Comparison of ENCODE assay signal across 19 mouse cellular contexts in the genomic region with DNA sequence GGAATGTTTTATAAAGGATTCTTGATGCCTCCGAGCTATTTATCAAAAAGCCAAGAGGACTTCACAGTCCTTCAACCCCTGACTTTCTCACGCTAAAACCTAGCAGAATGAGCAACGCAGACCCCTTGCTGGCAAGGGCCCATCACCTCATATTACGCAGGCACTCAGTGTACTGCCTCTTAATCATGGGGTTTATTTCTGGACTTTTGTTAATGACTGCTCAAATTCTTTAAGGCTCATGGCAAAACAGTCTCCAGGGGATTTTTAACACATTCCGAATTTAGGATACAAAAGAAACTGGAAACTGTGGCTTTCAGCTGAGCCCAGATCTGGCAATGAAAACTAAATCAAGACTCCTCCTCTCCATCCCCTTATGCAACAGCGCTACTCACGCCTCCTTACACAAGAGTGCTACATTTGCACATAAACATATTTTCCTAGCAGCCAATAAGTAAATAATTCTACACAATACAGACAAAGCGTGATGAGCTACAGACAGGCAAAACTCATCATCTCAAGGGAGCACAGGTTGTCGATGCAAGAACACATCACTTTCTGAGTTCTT.
A peak's percentile ranks its signal among the peaks of the same experiment; 100 is the strongest.
DNase-seq lines count a peak whose midpoint lies in the region; ATAC-seq and TF ChIP-seq lines count a peak whose summit lies in the region.
"Had no signal": no experiment of that assay in that cellular context is flagged by ENCODE, and none has a peak within 500 bp of the region (broad histone marks: within the 10 kb centered on the region; RNA-seq: fewer than 3 reads in every experiment).

No protein-coding gene starts in this region.

- no peak overlapping the region for H3K9ac ChIP-seq in kidney, postnatal 0 days (ENCODE audit: low read depth, low read length)
- H3K9ac ChIP-seq in lung, postnatal 0 days (replicated peaks; ENCODE audit: low read depth), result no peak overlapping the region
- H3K9ac ChIP-seq in forebrain, embryonic 11.5 days (ENCODE audit: low read length), result no peak overlapping the region
- H3K9ac ChIP-seq: embryonic facial prominence, embryonic 15.5 days; forebrain, embryonic 13.5 days; forebrain, postnatal 0 days; heart, embryonic 13.5 days; hindbrain, embryonic 15.5 days had no signal

- H3K27ac ChIP-seq in kidney, postnatal 0 days, result no peak overlapping the region
- H3K27ac ChIP-seq in lung, postnatal 0 days (ENCODE audit: low read length), result no peak overlapping the region
- no peak overlapping the region for H3K27ac ChIP-seq in forebrain, embryonic 11.5 days (ENCODE audit: low read depth, low read length)
- H3K27ac ChIP-seq: embryonic facial prominence, embryonic 15.5 days; forebrain, embryonic 13.5 days; heart, embryonic 13.5 days; hindbrain, embryonic 15.5 days had no signal

- H3K4me2 ChIP-seq in kidney, postnatal 0 days (ENCODE audit: low read length), result no peak overlapping the region
- no peak overlapping the region for H3K4me2 ChIP-seq in lung, postnatal 0 days (replicated peaks; ENCODE audit: low read depth, low read length)
- H3K4me2 ChIP-seq in forebrain, embryonic 11.5 days (ENCODE audit: low read depth, low read length, severe bottlenecking), result no peak overlapping the region
- H3K4me2 ChIP-seq: embryonic facial prominence, embryonic 15.5 days; forebrain, embryonic 13.5 days; heart, embryonic 13.5 days; hindbrain, embryonic 15.5 days had no signal

- TF ChIP-seq CTCF in kidney, postnatal 0 days (IDR thresholded peaks at IDR 0.05; ENCODE audit: low read depth), result no peak
- TF ChIP-seq CTCF in lung, postnatal 0 days (IDR thresholded peaks at IDR 0.05), result no peak
- no peak for TF ChIP-seq CTCF in brain, embryonic 14.5 days (IDR thresholded peaks at IDR 0.05; ENCODE audit: borderline replicate concordance, extremely low read depth, insufficient read depth, insufficient read length)

- no peak overlapping the region for H3K4me3 ChIP-seq in kidney, postnatal 0 days (replicated peaks; ENCODE audit: low read depth, low read length)
- no peak overlapping the region for H3K4me3 ChIP-seq in lung, postnatal 0 days (ENCODE audit: low read depth, low read length)
- H3K4me3 ChIP-seq in forebrain, embryonic 11.5 days (ENCODE audit: low read depth, low read length), result no peak overlapping the region
- H3K4me3 ChIP-seq: embryonic facial prominence, embryonic 15.5 days; forebrain, embryonic 13.5 days; heart, embryonic 13.5 days; hindbrain, embryonic 15.5 days had no signal

- no peak for ATAC-seq in kidney, postnatal 0 days (replicated peaks; ENCODE audit: low FRiP score, low read depth)
- no peak for ATAC-seq in lung, postnatal 0 days
- ATAC-seq in forebrain, embryonic 11.5 days (replicated peaks; ENCODE audit: low FRiP score), result no peak
- ATAC-seq in erythroblast, adult 5-6 weeks (replicated peaks; ENCODE audit: low FRiP score, poor library complexity, severe bottlenecking), result no peak
- ATAC-seq: forebrain, embryonic 13.5 days; forebrain, postnatal 0 days; intestine, embryonic 16.5 days had no signal

- no peak for TF ChIP-seq EP300 in lung, postnatal 0 days (IDR thresholded peaks at IDR 0.05)

- H3K27me3 ChIP-seq in kidney, postnatal 0 days (ENCODE audit: insufficient read depth, low read length), result no peaks in the 10 kb centered on the region
- no peaks in the 10 kb centered on the region for H3K27me3 ChIP-seq in lung, postnatal 0 days (replicated peaks; ENCODE audit: insufficient read depth, low read length)
- no peaks in the 10 kb centered on the region for H3K27me3 ChIP-seq in forebrain, embryonic 11.5 days (ENCODE audit: control insufficient read depth, insufficient read depth, low read length)
- H3K27me3 ChIP-seq: embryonic facial prominence, embryonic 15.5 days; forebrain, embryonic 13.5 days; heart, embryonic 13.5 days; hindbrain, embryonic 15.5 days had no signal

- H3K9me3 ChIP-seq in kidney, postnatal 0 days (replicated peaks; ENCODE audit: low read length), result no peaks in the 10 kb centered on the region
- H3K9me3 ChIP-seq in lung, postnatal 0 days (ENCODE audit: low read length), result no peaks in the 10 kb centered on the region
- no peaks in the 10 kb centered on the region for H3K9me3 ChIP-seq in forebrain, embryonic 11.5 days (ENCODE audit: control insufficient read depth, low read length)
- H3K9me3 ChIP-seq: embryonic facial prominence, embryonic 15.5 days; forebrain, embryonic 13.5 days; heart, embryonic 13.5 days; hindbrain, embryonic 15.5 days had no signal

- no peaks in the 10 kb centered on the region for H3K4me1 ChIP-seq in kidney, postnatal 0 days (replicated peaks; ENCODE audit: insufficient read depth, low read length)
- H3K4me1 ChIP-seq in lung, postnatal 0 days (ENCODE audit: insufficient read depth, low read depth, low read length), result no peaks in the 10 kb centered on the region
- H3K4me1 ChIP-seq in forebrain, embryonic 11.5 days (replicated peaks; ENCODE audit: control insufficient read depth, insufficient read depth, low read length), result no peaks in the 10 kb centered on the region
- H3K4me1 ChIP-seq: forebrain, embryonic 13.5 days; hindbrain, embryonic 15.5 days had no signal

- peak; percentile 14 for DNase-seq in kidney, postnatal 0 days (ENCODE audit: low spot score)
- no peak for DNase-seq in kidney, postnatal 36 days
- peak; percentile 73 for DNase-seq in lung, postnatal 0 days (ENCODE audit: low spot score)
- DNase-seq in lung, adult 18-20 months, result no peak
- peak; percentile 37 for DNase-seq in brain, embryonic 14.5 days (ENCODE audit: low read depth)
- DNase-seq in forebrain, embryonic 11.5 days (ENCODE audit: low spot score), result no peak
- DNase-seq: adrenal gland, postnatal 10 days; cerebellum, adult 18-20 months; cerebellum, adult 9-11 months; cerebellum, postnatal 36 days; forebrain, postnatal 0 days; gastrocnemius, postnatal 14 days; heart, postnatal 36 days had no signal

- TF ChIP-seq POLR2A in brain, embryonic 14.5 days (IDR thresholded peaks at IDR 0.05; ENCODE audit: borderline replicate concordance, extremely low read depth, insufficient read depth, insufficient read length, poor library complexity, severe bottlenecking), result no peak

- no peaks in the 10 kb centered on the region for H3K36me3 ChIP-seq in kidney, postnatal 0 days (ENCODE audit: insufficient read depth, low read length)
- no peaks in the 10 kb centered on the region for H3K36me3 ChIP-seq in lung, postnatal 0 days (ENCODE audit: insufficient read depth, low read length)
- H3K36me3 ChIP-seq in forebrain, embryonic 11.5 days (ENCODE audit: control insufficient read depth, insufficient read depth, low read length), result no peaks in the 10 kb centered on the region
- H3K36me3 ChIP-seq: embryonic facial prominence, embryonic 15.5 days; heart, embryonic 13.5 days; hindbrain, embryonic 15.5 days had no signal

- 76% methylated on average over 9 of the region's 9 CpGs for WGBS in kidney, postnatal 0 days
- WGBS in lung, postnatal 0 days, result 64% methylated on average over 9 of the region's 9 CpGs
- 87% methylated on average over 9 of the region's 9 CpGs for whole genome bisulfite sequencing in forebrain, embryonic 11.5 days

Comparison
In these comparisons a context has a peak if more than half of its experiments do, and no peak if none do; other contexts are left out.
1. DNase-seq: peak in kidney, postnatal 0 days (single experiment), lung, postnatal 0 days (single experiment) and brain, embryonic 14.5 days (single experiment); none in kidney, postnatal 36 days (0 of 2), lung, adult 18-20 months (0 of 2) and forebrain, embryonic 11.5 days (single experiment).